Mouse (Mus musculus): ENCODE measurements around the gene Zbtb39.
"Not testable (repeated sequence)": the region's sequence is repeated elsewhere in the genome, so short reads cannot be mapped to it uniquely, and the experiment has no call there.

Gene Zbtb39

DNA sequence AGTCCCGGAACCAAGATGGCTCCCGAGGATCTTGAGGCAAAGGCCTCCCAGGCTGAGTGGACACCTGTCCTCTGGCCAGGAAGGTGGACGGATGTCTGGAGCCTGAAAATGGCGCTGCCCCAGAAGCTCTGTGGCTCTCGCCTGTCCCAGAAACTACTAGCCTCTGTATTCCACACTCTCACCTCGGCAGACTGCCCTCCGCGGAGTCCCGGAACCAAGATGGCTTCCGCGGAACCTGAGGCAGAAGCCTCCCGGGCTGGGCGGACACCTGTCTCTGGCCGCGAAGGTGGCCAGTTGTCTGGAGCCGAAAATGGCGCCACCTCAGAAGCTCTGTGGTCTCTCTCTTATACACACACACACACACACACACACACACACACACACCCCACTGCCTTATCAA is 43.0 kb downstream of the Zbtb39 start:
- intact Hi-C loops (cut with DNase I) = not testable (repeated sequence)

DNA sequence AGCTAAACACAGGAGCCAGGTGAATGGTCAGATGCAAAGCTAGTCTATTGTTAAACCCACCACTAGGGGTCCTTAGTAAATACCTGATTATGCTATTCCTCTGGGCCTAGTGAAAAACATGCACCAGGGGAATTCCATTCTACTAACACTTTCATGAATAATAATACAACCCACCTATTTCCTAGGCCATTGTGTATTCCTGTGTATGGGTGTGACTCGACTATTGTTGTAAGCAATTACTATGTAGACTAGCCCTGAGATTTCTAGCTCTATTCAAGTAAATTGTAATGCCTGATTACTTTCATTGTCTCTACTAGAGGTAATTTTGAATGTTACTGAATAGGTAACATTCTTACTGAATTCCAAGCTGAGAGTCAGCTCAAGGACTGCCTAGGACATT is 46.1 kb downstream of the Zbtb39 start:
- intact Hi-C loops (cut with DNase I) = not testable (repeated sequence)

Measured in adrenal gland (tissue).